Mouse (Mus musculus): ENCODE measurements around the gene 1700093K21Rik.
"Not testable (repeated sequence)": the region's sequence is repeated elsewhere in the genome, so short reads cannot be mapped to it uniquely, and the experiment has no call there.

Gene 1700093K21Rik

DNA sequence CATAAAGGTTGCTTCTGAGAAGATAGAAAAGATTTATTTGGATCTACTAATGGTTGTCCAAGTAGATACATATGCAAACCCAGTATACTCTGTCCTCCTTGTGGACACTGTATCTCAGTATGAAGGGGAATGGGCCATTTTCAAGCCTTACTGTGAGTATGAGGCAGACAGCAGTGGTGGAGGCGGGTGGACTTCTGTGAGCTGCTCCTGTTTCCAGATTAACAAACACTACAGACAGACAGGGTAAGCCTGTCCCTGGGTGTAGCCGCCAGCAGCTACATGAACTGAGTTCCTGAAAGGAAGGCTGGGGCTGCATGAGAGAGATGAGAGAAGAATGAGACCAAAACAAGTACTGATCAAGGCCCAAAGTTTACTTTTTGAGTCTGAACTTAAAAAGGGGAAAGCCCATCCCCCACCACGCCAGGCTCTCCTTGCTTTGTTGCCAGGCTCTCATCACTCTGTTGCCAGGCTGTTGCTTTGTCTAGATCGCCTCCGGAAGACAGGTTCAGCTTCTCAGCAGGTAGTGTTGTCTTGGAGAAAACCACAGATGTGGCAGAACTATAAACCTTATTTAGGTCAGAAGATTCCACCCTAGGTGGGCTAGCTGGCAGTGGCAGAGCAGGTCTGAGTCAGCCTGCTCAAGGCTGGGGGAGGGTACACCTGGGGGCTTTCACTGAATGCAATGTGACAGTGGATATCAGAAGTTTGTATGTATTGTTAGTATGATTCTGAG lies at the start of gene 1700093K21Rik:
Gene 1700093K21Rik (minus strand): TSS at position 683 of the 733 bp plus-strand sequence.
- no peak for DNase-seq (ENCODE audit: low read depth)

DNA sequence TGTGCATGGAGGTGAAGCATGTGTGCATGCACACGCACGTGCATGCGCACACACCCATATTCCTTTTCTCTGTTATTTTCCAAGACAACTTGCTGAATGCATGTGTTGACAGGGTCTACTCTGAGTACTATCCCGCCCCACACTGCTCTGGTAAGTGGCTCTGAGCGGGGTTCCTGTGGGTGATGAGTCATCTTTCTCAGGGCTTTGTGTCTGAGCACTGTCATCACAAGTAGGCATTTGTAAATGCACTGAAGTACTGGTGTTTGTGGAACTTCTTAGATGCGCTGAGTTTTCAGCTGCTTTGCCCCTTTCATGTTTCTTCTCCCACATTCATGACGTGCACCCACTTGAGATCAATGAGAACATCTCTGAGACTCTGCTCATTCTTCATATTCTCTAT lies 49.2 kb upstream of the 1700093K21Rik start:
- DNase-seq (ENCODE audit: low read depth), result peak; percentile 94

DNA sequence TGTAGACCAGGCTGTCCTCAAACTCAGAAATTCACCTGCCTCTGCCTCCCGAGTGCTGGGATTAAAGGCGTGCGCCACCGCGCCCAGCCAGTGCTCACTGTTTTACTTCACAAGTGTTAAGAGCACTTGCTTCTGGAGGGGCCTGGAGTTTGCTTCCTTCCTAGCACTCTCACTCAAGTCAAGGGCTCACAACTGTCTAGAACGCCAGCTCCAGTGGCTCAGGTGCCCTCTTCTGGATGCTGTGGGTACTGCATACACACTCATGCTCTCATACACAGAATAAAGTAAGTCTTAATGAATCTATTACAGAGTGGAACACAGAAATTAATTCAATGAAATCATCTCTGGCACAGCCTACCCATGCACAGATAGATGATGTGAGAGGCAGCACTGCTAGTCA lies 44.8 kb upstream of the 1700093K21Rik start:
- peak; percentile 83 for DNase-seq (ENCODE audit: low read depth)

DNA sequence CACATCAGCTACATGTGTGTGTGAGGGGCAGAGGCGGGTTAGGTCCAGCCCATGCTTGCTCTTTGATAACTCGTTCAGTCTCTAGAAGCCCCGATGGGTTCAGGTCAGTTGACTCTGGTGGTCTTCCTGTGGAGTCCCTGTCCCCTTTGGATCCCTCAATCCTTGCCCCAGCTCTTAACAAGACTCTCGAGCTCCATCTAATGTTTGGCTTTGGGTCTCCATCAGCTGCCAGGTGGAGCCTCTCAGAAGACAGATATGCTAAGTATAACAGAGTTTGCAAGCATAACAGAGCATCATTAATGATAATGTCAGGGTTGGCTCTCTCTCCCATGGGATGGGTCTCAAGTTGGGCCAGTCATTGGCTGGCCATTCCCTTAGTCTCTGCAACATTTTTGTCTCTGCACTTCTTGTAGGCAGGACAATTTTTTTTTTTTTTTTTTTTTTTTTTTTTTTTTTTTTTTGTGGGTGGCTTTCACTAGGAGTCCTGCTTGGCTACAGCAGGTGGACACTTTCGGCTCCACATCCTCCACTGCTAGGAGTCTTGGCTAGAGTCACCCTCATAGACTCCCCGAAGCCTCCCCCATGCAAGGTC lies 36.2 kb upstream of the 1700093K21Rik start:
- DNase-seq (ENCODE audit: low read depth), result no peak

DNA sequence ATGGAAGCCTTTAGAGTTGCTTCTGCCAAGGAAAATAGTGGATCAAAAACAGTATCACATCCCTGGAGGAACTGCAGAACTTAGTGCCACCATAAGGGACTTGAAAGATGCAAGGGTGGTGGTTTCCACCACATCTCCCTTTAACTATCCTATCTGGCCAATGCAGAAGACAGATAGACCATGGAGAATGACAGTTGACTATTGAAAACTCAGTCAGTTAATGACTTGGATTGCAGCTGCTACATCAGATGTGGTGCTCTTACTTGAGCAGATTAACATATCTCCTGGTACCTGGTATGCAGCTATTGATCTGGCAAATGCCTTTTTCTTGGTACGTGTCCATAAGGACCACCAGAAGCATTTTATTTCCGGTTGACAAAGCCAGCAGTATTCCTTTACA lies 16.5 kb upstream of the 1700093K21Rik start:
- DNase-seq (ENCODE audit: low read depth), result no peak

DNA sequence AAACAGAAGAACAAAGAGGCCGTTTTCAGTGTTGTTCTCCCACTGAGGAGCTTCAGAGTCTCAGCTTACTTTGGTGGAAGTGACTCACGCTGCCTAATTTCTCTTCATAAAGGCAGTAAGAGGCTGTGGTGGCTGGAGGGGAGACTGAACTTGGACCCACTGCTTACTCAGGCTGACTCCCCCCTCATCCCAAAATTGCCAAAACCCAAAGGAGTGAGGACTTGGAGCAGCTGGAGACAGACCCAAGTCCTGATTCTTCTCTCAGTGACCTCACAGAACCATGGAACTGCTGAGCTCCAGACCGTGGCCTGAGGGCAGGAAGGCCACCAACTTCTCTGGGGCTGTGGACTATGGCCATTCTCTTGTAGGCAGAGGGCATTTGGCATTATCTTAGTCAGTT lies 2.0 kb downstream of the 1700093K21Rik start:
- no peak for DNase-seq (ENCODE audit: low read depth)

DNA sequence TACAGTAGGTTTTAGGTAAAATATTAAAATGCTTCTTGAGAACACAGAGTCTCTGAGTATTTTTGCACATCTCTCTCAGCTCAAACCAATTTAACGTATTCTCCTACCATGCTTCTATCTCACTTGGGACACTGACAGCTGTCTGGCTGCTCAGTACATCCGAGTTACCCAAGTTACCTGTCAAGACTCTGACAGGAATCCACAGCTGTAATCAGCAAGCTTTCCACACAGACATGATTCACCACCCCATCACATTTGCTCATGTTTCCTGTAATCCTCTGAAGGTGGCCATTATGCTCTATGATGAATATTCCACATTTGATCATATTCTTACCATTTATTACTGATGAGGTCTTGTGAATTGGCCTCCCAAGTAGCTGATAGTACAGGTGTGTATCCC lies 5.6 kb downstream of the 1700093K21Rik start:
- DNase-seq (ENCODE audit: low read depth), result no peak

DNA sequence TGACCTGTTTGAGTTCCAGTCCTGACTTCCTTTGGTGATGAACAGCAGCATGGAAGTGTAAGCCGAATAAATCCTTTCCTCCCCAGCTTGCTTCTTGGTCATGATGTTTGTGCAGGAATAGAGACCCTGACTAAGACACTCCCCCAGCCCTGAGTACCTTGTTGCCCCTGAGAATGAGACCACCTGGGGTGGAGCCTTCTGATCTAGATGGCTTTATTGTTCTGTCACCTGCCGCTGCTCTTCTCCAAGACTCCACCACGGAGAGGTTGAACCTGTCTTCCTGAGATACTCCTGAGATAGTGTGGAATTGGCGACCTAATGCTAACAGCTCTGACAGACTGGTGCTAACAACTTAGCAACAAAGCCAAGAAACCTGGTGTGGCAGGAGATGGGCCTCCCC lies 6.2 kb downstream of the 1700093K21Rik start:
- not testable (repeated sequence) for DNase-seq (ENCODE audit: low read depth)

DNA sequence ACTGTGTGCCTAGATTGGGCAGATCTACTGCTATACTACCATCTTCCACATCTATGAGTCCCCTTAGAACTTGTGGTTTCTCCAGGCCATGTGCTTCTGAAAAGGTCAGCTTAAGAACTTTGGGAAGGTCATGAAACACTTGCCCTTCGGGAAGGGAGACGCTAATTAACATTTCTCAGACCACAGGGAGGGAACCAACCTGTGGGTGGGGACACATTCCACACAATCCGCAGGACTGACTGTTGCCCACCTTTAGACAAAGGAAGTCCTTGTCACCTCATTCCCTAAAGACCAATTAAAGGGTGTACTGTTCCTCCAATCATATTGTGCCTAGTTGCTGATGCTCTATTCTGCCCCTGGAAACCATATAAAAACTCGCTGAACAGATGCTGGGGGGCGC lies 16.2 kb downstream of the 1700093K21Rik start:
- not testable (repeated sequence) for DNase-seq (ENCODE audit: low read depth)

DNA sequence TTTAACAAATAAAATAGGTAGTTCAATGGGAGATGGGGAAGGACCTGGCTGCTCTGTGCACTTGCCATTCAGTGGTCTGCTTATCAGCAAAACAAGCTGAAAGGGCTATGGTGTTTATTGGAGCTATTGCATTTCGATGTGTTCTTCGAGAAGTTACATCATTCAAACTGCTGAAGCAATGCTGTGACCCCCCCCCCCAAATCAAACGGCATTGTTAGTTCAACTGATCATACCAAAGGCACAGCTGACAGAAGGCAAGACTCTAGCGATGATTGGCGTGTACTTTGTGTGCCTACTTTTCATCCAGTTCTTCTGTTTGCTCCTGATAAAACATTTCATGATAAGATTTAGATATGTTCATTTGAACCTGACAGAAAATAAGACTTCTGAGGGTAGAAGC lies 22.3 kb downstream of the 1700093K21Rik start:
- no peak for DNase-seq (ENCODE audit: low read depth)

DNA sequence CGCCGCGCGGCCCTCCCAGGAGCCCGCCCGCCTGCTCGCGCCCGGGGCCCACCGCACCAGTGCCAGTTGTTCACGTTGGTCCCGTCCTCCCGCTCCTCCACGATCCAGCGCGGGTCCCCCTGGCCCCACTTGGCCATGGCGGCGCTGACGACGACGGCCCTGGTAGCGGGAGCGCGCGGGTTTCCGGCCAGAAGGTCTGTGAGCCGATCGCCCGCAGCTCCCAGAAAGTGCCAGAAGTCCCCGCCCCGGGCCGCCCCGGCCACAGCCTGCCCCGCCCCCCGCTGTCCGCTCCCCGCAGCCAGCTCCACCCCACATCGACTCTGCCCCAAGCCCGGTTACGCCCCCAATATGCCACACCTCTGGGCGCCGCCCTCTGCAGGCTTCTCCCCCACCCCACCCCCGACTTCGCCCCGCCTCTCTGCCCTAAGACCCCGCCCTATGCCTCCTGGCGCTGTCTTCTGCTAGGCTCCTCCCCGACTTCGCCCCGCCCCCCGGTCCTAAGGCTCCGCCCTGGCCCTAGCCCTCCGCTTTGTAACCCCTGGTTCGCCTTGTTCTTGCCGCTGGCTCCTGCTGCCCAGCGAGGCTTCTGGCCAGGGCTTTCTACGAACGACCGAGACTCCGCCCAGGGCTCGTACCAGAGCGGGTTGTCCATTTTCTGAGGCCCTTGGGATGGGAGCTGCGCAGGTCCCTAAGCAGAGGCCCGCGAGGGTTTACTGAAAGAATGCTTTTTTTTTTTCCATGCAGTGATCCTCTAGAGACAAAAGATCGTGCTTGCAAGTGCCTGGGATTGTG lies 23.0 kb downstream of the 1700093K21Rik start, which contains the start of gene Ahsa2:
Gene Ahsa2 (minus strand): TSS at position 313 of the 792 bp plus-strand sequence.
- peak; percentile 98 for DNase-seq (ENCODE audit: low read depth)

DNA sequence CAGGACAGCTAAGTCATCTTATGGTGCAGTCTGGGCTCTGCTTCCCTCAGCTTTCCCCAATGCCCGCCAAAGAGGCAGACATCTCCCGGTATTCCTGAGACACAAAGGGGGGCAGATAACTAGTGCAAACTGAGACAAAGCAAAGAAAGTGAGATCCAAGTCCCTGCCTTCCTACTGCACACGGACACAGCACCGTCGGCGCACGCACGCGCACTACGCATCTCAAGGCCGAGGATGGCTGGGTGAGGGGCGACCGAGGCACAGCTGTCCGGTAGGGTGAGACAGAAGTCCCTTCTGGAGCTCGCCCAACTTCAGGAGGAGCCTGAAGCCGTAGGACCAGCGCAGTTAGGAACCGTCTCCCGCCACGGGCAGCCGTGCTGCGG lies 23.6 kb downstream of the 1700093K21Rik start:
- DNase-seq (ENCODE audit: low read depth), result peak; percentile 75

DNA sequence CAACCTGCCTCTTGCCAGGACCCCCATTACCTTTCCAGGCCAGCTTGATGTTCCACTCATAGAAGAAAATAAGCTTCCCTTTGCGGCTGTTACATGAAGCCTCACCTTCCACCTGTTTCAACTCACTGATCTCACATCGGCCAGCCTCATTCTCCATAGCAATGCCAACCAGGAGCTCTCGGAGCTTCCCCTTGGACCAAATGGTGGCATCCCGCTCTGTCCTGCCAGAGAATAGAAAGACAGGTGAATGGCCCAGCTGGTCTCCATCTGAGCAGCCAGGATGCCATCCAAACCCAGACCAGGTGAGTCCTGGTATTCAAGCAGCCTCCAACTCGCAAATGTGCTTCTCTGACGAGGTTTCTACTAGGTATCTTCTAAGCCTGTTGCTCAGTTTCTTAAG lies 24.3 kb downstream of the 1700093K21Rik start:
- no peak for DNase-seq (ENCODE audit: low read depth)

DNA sequence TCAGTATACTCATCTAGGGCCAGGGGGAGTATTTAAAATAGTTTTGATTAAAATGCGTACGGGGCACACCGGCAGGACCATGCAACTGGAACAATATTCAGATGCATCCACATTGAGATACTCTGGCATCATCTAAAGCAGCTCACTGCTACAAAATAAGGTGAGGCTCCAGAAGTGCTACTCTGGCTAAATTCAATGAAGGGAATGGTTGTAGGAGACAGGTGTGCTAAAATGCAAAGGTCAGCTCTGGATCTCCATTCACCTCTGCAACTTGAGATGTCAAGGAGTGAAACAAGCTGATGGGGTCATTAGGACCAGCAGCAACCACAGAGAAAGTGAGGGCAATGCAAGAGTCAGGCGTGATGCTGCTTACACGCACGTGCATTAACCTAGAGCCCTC lies 25.7 kb downstream of the 1700093K21Rik start:
- DNase-seq (ENCODE audit: low read depth), result no peak

DNA sequence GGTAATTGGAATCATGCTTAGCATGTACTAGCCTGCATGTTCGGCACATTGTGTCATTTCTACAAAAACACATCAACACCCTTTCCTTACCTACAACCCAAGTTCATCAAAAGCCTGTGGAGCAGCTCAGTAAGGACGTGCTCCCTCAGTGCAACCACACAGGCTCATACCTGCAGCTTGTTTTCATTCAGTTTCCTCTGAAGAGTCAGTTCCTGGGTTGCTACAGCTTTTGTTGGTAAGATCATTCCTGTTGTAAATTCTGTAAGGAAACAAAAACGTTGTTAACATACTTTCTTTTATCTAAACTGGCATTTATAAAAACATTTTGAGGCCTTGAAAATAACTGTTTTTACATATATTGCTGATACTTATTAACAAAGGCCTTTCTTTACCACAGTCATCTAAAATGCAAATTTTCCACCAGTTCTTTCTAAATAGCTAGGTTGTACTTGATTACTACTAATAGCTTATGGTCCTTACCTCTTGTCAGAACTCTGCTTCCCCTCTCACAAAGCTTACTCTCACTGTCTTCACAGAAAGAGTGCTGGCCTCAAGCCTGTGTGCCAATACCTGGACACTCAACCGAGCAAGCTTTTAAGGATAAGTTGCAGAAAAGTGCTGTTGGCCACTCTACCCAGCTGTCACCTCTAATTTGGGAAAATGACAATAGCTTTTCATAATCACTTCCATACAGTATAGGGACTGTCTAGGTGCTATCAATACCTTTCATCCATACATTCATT lies 28.7 kb downstream of the 1700093K21Rik start:
- DNase-seq (ENCODE audit: low read depth), result no peak

DNA sequence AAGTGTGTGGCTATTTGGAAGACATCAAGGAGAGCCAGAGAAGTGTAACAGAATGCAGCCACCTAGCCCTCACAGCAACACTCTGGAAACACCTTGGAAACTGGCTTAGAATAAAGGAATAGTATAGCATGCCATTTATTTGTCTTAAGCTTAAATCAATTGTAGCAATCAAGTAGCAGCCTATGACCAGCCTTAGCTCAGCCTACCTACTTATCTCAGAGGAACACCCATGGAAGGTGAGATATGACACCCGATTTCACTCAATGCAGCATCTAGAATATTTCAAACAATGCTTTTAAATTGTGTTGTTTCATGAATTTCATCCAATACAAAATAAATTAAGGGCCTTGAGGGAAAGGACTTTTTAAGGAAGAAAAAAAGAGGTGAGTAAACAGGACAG lies 31.0 kb downstream of the 1700093K21Rik start:
- no peak for DNase-seq (ENCODE audit: low read depth)
